Mouse (Mus musculus): Measurements from ENCODE around the gene Fcrlb. TPM values are rescaled to one million over a fixed set of nuclear protein-coding genes. Genes with fewer than 3 reads are reported as not detected.

Gene Fcrlb
- polyA plus RNA-seq, 1 experiment from 2014 or later: 0.11 TPM

- H3K9me3 ChIP-seq: no peaks in the 10 kb centered on the region
- H3K36me3 ChIP-seq: no peaks in the 10 kb centered on the region
- no peak overlapping the region for H3K4me3 ChIP-seq (replicated peaks)
- 74% methylated on average over 3 of the region's 3 CpGs for WGBS
- H3K27ac ChIP-seq: no peak overlapping the region
- H3K4me1 ChIP-seq (replicated peaks): no peaks in the 10 kb centered on the region
- no peak overlapping the region for H3K4me2 ChIP-seq (replicated peaks)
- H3K9ac ChIP-seq: no peak overlapping the region
- no peak for ATAC-seq
- no peaks in the 10 kb centered on the region for H3K27me3 ChIP-seq (replicated peaks)
Measured at GRCm38 (mm10) chr1:170932043-170932442, 19.3 kb upstream of the Fcrlb start.

GRCm38 (mm10) chr1:170929245-170929644 is 16.5 kb upstream of the Fcrlb start:
- Histone ChIP-seq H3K4me3 (replicated peaks) (no peak overlapping the region), H3K4me1 (replicated peaks) (no peaks in the 10 kb centered on the region), H3K27ac (no peak overlapping the region), H3K27me3 (replicated peaks) (no peaks in the 10 kb centered on the region), H3K9ac (no peak overlapping the region), H3K36me3 (no peaks in the 10 kb centered on the region), H3K4me2 (replicated peaks) (no peak overlapping the region), H3K9me3 (no peaks in the 10 kb centered on the region)
- 84% methylated on average over 4 of the region's 4 CpGs for WGBS
- no peak for ATAC-seq

DNA sequence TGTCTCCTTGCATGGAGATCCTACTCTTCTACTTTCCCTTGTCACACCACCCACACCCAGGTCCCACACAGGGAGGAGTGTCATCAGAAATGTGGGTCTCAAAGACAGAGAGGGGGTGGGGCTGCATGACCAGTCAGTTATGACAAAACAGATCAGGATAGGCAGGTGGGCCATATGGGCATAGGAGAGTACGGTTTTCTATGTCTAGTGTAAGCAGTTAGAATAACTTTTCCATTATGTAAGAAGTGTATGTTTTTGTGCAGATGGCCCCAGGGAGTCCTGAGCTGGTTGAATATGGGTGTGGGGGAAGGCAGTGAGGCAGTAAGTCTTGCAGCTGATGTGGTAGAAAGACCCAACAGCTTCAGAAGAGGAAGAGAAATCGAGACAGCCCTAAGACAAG is 15.7 kb upstream of the Fcrlb start:
- no peak overlapping the region for H3K9ac ChIP-seq
- H3K27me3 ChIP-seq (replicated peaks): no peaks in the 10 kb centered on the region
- no peak overlapping the region for H3K4me3 ChIP-seq (replicated peaks)
- H3K9me3 ChIP-seq: no peaks in the 10 kb centered on the region
- H3K4me1 ChIP-seq (replicated peaks): no peaks in the 10 kb centered on the region
- no peak for ATAC-seq
- H3K27ac ChIP-seq: no peak overlapping the region
- H3K36me3 ChIP-seq: no peaks in the 10 kb centered on the region
- 54% methylated on average over 2 of the region's 2 CpGs for WGBS
- no peak overlapping the region for H3K4me2 ChIP-seq (replicated peaks)

DNA sequence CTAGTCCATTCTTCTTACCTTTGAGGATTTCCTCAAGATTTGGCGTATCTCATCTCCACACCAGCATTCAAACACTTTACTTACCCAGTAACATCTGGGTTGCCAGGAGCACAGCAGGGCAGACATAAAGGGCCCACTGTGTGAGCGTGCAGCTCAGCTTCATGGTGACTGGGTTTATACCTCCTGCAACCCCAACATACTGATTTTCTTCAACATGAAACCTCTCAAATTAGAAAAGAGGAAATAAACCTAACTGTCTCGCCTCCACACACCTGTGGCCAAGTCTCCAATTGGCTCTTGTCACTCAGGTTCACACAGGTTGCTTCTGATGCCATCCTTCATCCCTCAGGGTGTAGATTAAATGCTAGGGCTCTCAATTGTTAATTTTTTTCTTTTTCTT is 14.6 kb upstream of the Fcrlb start, which contains the start of gene Fcrla:
Gene Fcrla (minus strand): TSS at position 206 of the 400 bp plus-strand sequence.
- Histone ChIP-seq H3K4me2 (replicated peaks) (no peak within 1 kb of the TSS), H3K27ac (no peak within 1 kb of the TSS), H3K4me1 (replicated peaks) (no peaks in the 10 kb centered on the region), H3K36me3 (no peaks in the 10 kb centered on the region), H3K4me3 (replicated peaks) (no peak within 1 kb of the TSS), H3K9me3 (no peaks in the 10 kb centered on the region), H3K27me3 (replicated peaks) (no peaks in the 10 kb centered on the region), H3K9ac (no peak within 1 kb of the TSS)
- no peak for ATAC-seq
- WGBS: 85% methylated on average over 3 of the region's 3 CpGs

GRCm38 (mm10) chr1:170926941-170927340 is 14.2 kb upstream of the Fcrlb start:
- Histone ChIP-seq H3K9ac (no peak overlapping the region), H3K36me3 (no peaks in the 10 kb centered on the region), H3K9me3 (no peaks in the 10 kb centered on the region), H3K4me3 (replicated peaks) (no peak overlapping the region), H3K27ac (no peak overlapping the region), H3K27me3 (replicated peaks) (no peaks in the 10 kb centered on the region), H3K4me1 (replicated peaks) (no peaks in the 10 kb centered on the region), H3K4me2 (replicated peaks) (no peak overlapping the region)
- no peak for ATAC-seq
- WGBS: 45% methylated on average over 6 of the region's 6 CpGs

GRCm38 (mm10) chr1:170924485-170924884 is 11.7 kb upstream of the Fcrlb start:
- no peak for ATAC-seq
- no peaks in the 10 kb centered on the region for H3K36me3 ChIP-seq
- no peaks in the 10 kb centered on the region for H3K9me3 ChIP-seq
- H3K27ac ChIP-seq: no peak overlapping the region
- 80% methylated on average over 6 of the region's 6 CpGs for whole genome bisulfite sequencing
- no peaks in the 10 kb centered on the region for H3K4me1 ChIP-seq (replicated peaks)
- H3K27me3 ChIP-seq (replicated peaks): no peaks in the 10 kb centered on the region
- no peak overlapping the region for H3K9ac ChIP-seq
- no peak overlapping the region for H3K4me2 ChIP-seq (replicated peaks)
- H3K4me3 ChIP-seq (replicated peaks): no peak overlapping the region

DNA sequence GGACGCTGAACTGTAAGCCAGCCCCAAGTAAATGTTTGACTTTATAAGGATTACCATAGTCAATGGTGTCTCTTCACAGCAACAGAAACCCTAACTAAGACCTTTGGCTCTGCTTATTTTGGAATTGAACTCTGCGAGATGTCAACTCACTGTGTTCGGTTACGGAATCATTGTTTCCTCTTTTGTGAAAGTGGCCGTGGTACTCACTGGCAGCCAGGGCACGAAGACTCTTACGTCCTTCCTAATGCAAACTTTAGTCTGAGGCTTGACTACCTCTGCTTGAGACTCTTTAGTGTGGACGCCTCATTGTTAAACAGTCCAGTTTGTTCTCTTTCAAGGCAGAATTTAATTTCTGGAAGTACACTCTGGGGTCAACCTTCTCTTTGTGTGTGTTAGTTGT is 6.6 kb upstream of the Fcrlb start:
- 90% methylated on average over 8 of the region's 8 CpGs for WGBS
- no peaks in the 10 kb centered on the region for H3K36me3 ChIP-seq

GRCm38 (mm10) chr1:170915657-170916056 is 2.9 kb upstream of the Fcrlb start:
- WGBS: 70% methylated on average over 5 of the region's 5 CpGs

More for the DNA sequence above, 6.6 kb upstream of the Fcrlb start:
- Histone ChIP-seq H3K27ac (no peak overlapping the region), H3K4me2 (replicated peaks) (no peak overlapping the region), H3K4me3 (replicated peaks) (no peak overlapping the region), H3K4me1 (replicated peaks) (no peaks in the 10 kb centered on the region), H3K9me3 (no peaks in the 10 kb centered on the region), H3K9ac (no peak overlapping the region), H3K27me3 (replicated peaks) (no peaks in the 10 kb centered on the region)
- no peak for ATAC-seq

GRCm38 (mm10) chr1:170911907-170912660 is 657 bp downstream of the Fcrlb start:
- Histone ChIP-seq H3K9ac (no peak overlapping the region), H3K4me2 (replicated peaks) (no peak overlapping the region), H3K27me3 (replicated peaks) (peaks cover 18% of the 10 kb centered on the region), H3K36me3 (no peaks in the 10 kb centered on the region), H3K4me1 (replicated peaks) (peaks cover 13% of the 10 kb centered on the region), H3K9me3 (no peaks in the 10 kb centered on the region), H3K27ac (no peak overlapping the region), H3K4me3 (replicated peaks) (no peak overlapping the region)
- 83% methylated on average over 11 of the region's 11 CpGs for WGBS
- ATAC-seq: no peak

More at GRCm38 (mm10) chr1:170915657-170916056, 2.9 kb upstream of the Fcrlb start:
- no peaks in the 10 kb centered on the region for H3K36me3 ChIP-seq
- H3K4me2 ChIP-seq (replicated peaks): no peak overlapping the region
- H3K4me1 ChIP-seq (replicated peaks): no peaks in the 10 kb centered on the region
- no peak overlapping the region for H3K4me3 ChIP-seq (replicated peaks)
- no peaks in the 10 kb centered on the region for H3K27me3 ChIP-seq (replicated peaks)
- no peak overlapping the region for H3K9ac ChIP-seq
- ATAC-seq: no peak
- H3K9me3 ChIP-seq: no peaks in the 10 kb centered on the region
- no peak overlapping the region for H3K27ac ChIP-seq

DNA sequence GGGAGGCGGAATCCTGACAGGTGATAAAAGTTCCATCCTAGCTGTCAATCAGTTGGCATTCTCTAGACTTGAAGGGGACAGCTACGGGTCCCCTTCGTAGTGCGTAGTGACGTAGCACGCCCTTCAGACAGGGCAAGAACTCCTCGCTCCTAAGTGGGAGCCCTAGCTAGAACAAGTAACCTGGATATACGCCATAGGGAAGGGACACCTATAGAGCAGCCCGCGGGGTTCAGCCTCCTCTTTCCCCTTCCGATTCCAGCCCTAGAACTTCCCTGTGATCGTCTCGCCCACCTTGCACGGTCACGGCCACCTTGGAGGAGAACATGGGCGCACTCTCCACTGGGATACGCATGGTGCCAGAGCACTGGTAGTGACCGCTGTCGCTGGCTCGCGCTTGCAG is 4.4 kb downstream of the Fcrlb start:
- Histone ChIP-seq H3K4me1 (replicated peaks) (peaks cover 14% of the 10 kb centered on the region), H3K4me3 (replicated peaks) (peak overlapping the region; percentile 45), H3K27me3 (replicated peaks) (peaks cover 23% of the 10 kb centered on the region), H3K27ac (no peak overlapping the region), H3K9me3 (no peaks in the 10 kb centered on the region), H3K36me3 (no peaks in the 10 kb centered on the region), H3K4me2 (replicated peaks) (peak overlapping the region; percentile 94), H3K9ac (no peak overlapping the region)
- 4% methylated on average over 21 of the region's 21 CpGs for WGBS
- peak; percentile 55; the same call in 1 of the 2 replicates for ATAC-seq

DNA sequence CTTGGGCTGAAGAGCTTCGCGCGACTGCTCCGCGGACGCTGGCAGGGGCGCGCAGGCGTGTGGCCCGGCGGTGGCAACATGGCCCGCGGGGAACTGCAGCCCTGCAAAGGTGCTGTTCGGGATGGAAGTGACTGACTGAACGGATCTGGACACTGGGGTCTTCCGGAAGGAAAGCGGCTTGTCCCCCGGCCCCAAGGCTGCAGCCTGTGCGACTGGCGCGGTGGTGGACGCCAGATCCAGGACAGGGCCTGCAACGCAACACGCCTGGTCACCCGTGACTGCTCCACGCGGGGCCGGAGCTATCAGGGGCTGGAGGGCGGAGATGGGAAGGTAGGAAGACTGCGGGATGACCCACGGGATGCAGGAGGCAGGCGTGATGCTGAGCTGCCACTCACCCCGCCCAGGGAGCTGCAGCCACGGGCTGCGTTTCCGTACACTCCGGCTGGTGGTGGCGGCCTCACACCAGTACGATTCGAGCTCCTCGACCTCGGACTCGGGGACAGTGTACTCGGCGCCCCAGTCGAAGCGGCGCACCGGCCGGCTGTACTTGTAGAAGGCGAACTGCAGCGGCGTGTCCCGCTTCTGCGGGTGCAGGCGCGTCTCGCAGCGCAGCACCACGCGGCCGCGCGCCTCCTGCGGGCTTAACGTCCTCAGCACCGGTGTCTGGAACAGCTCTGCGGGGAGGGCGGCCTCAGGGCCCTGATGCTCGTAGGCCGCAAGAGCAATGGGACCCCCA is 5.1 kb downstream of the Fcrlb start:
- H3K36me3 ChIP-seq: no peaks in the 10 kb centered on the region
- peak overlapping the region; percentile 94 for H3K4me2 ChIP-seq (replicated peaks)
- no peak overlapping the region for H3K27ac ChIP-seq
- H3K9me3 ChIP-seq: no peaks in the 10 kb centered on the region
- peak overlapping the region; percentile 45 for H3K4me3 ChIP-seq (replicated peaks)
- 3% methylated on average over 71 of the region's 71 CpGs for WGBS
- peak overlapping the region; percentile 34; the same call in 1 of the 2 replicates for H3K9ac ChIP-seq
- peaks cover 14% of the 10 kb centered on the region for H3K4me1 ChIP-seq (replicated peaks)
- peak; percentile 70 for ATAC-seq
- peaks cover 23% of the 10 kb centered on the region for H3K27me3 ChIP-seq (replicated peaks)

- WGBS: 23% methylated on average over 11 of the region's 11 CpGs
- ATAC-seq: 0 out of 2 replicates have a peak, but pooled peaks have one; percentile 2
- peak overlapping the region; percentile 45 for H3K4me3 ChIP-seq (replicated peaks)
- H3K36me3 ChIP-seq: no peaks in the 10 kb centered on the region
- no peak overlapping the region for H3K27ac ChIP-seq
- peaks cover 14% of the 10 kb centered on the region for H3K4me1 ChIP-seq (replicated peaks)
- no peak overlapping the region; the same call in 1 of the 2 replicates for H3K9ac ChIP-seq
- H3K27me3 ChIP-seq (replicated peaks): peaks cover 23% of the 10 kb centered on the region
- peak overlapping the region; percentile 94 for H3K4me2 ChIP-seq (replicated peaks)
- no peaks in the 10 kb centered on the region for H3K9me3 ChIP-seq
Measured at GRCm38 (mm10) chr1:170907111-170907455, 5.7 kb downstream of the Fcrlb start.
